ENCODE assay signal across 8 mouse cellular contexts in the genomic region with DNA sequence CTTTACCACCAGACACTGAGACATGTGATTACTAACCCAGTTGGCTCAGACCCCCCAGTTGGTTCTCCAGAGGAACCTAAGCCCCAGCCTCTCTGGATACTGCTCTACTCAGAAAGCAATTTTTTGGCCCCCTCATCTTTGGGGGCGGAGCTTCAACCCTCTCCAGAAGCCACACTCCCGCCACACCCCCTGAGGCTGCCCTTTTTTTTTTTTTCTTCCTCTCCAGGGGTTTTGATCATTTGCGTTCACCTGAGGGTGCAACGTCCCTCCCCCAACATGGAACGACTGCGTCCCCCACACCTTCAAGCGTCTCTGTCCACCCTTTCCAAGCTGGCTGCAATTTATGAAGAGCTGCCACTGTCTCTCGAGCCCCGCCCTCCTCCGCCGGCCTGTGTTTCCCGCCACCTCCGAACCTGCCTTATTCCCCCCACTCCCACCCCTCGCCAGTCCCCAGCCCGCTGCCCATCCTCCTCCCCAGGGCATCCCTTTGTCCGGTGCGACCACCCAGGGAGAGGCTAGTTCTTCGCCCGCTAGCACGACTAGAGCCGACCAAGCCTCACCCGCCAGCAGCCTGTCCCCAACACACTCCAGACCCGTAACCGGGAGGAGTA. TPM values are rescaled to one million over a fixed set of nuclear protein-coding genes. Genes with fewer than 3 reads are reported as not detected.
DNase-seq lines count a peak whose midpoint lies in the region; ATAC-seq lines count a peak whose summit lies in the region.

No protein-coding gene starts in this region.

- H3K4me2 ChIP-seq in embryonic facial prominence, embryonic 13.5 days = peak overlapping the region; percentile 86
- H3K4me2 ChIP-seq in heart, embryonic 15.5 days = peak overlapping the region; percentile 79
- peak overlapping the region; percentile 90 for H3K4me2 ChIP-seq in limb, embryonic 12.5 days
- peak overlapping the region; percentile 97 for H3K4me2 ChIP-seq in midbrain, embryonic 13.5 days (replicated peaks)

- H3K4me3 ChIP-seq in embryonic facial prominence, embryonic 13.5 days = peak overlapping the region; percentile 75
- H3K4me3 ChIP-seq in heart, embryonic 15.5 days = peak overlapping the region; percentile 80
- peak overlapping the region; percentile 86 for H3K4me3 ChIP-seq in limb, embryonic 12.5 days (replicated peaks)
- H3K4me3 ChIP-seq in midbrain, embryonic 13.5 days (replicated peaks) = peak overlapping the region; percentile 80

- ATAC-seq in embryonic facial prominence, embryonic 13.5 days (ENCODE audit: insufficient number of reproducible peaks, insufficient read depth, low FRiP score, low TSS enrichment, low read depth) = peak; percentile 9; the same call in 1 of the 2 replicates
- ATAC-seq in heart, embryonic 15.5 days (replicated peaks; ENCODE audit: insufficient number of reproducible peaks, insufficient read depth, low FRiP score, low read depth) = no peak; the same call in 1 of the 2 replicates
- no peak for ATAC-seq in limb, embryonic 12.5 days (ENCODE audit: insufficient number of reproducible peaks, insufficient read depth, low FRiP score, low TSS enrichment, low read depth)
- ATAC-seq in midbrain, embryonic 13.5 days = no peak

- peak overlapping the region; percentile 91 for H3K9ac ChIP-seq in embryonic facial prominence, embryonic 13.5 days
- peak overlapping the region; percentile 90 for H3K9ac ChIP-seq in heart, embryonic 15.5 days
- peak overlapping the region; percentile 95 for H3K9ac ChIP-seq in limb, embryonic 12.5 days (replicated peaks)
- peak overlapping the region; percentile 92 for H3K9ac ChIP-seq in midbrain, embryonic 13.5 days (replicated peaks)

- peak overlapping the region; percentile 92 for H3K27ac ChIP-seq in embryonic facial prominence, embryonic 13.5 days
- peak overlapping the region; percentile 95 for H3K27ac ChIP-seq in heart, embryonic 15.5 days
- H3K27ac ChIP-seq in limb, embryonic 12.5 days = peak overlapping the region; percentile 97
- H3K27ac ChIP-seq in midbrain, embryonic 13.5 days = peak overlapping the region; percentile 97

- H3K4me1 ChIP-seq in embryonic facial prominence, embryonic 13.5 days = peaks cover 51% of the 10 kb centered on the region
- H3K4me1 ChIP-seq in heart, embryonic 15.5 days (replicated peaks) = peaks cover 56% of the 10 kb centered on the region
- peaks cover 56% of the 10 kb centered on the region for H3K4me1 ChIP-seq in limb, embryonic 12.5 days (replicated peaks)
- peaks cover 63% of the 10 kb centered on the region for H3K4me1 ChIP-seq in midbrain, embryonic 13.5 days (replicated peaks)

- DNase-seq in kidney, adult 18-20 months = peak; percentile 27
- no peak for DNase-seq in kidney, adult 11 months
- peak; percentile 70 to 87 for DNase-seq in adrenal gland, adult (ENCODE audit: inconsistent age in 2 of 2, low spot score in 1 of 2)
- no peak for DNase-seq in left cerebral cortex, adult 9 months (ENCODE audit: low spot score in 2 of 2)

- H3K9me3 ChIP-seq in embryonic facial prominence, embryonic 13.5 days = no peaks in the 10 kb centered on the region
- no peaks in the 10 kb centered on the region for H3K9me3 ChIP-seq in heart, embryonic 15.5 days (replicated peaks)
- H3K9me3 ChIP-seq in limb, embryonic 12.5 days = no peaks in the 10 kb centered on the region
- no peaks in the 10 kb centered on the region for H3K9me3 ChIP-seq in midbrain, embryonic 13.5 days

- WGBS in embryonic facial prominence, embryonic 13.5 days = under 1% methylated on average over 24 of the region's 24 CpGs
- WGBS in heart, embryonic 15.5 days = under 1% methylated on average over 24 of the region's 24 CpGs
- WGBS in limb, embryonic 12.5 days = under 1% methylated on average over 24 of the region's 24 CpGs
- under 1% methylated on average over 24 of the region's 24 CpGs for WGBS in midbrain, embryonic 13.5 days

- peaks cover 44% of the 10 kb centered on the region for H3K36me3 ChIP-seq in embryonic facial prominence, embryonic 13.5 days
- peaks cover 20% of the 10 kb centered on the region for H3K36me3 ChIP-seq in heart, embryonic 15.5 days
- peaks cover 47% of the 10 kb centered on the region for H3K36me3 ChIP-seq in limb, embryonic 12.5 days
- H3K36me3 ChIP-seq in midbrain, embryonic 13.5 days = peaks cover 49% of the 10 kb centered on the region

- no peaks in the 10 kb centered on the region for H3K27me3 ChIP-seq in embryonic facial prominence, embryonic 13.5 days
- no peaks in the 10 kb centered on the region for H3K27me3 ChIP-seq in heart, embryonic 15.5 days
- no peaks in the 10 kb centered on the region for H3K27me3 ChIP-seq in limb, embryonic 12.5 days
- H3K27me3 ChIP-seq in midbrain, embryonic 13.5 days = 0 out of 2 replicates have a peak, but pooled peaks cover 2% of the 10 kb centered on the region

RNA-seq across cellular contexts. Expression of gene Wdr6, which starts 0.5 kb away (rescaled TPM):
- 140 and 147 TPM in 2 replicates for polyA plus RNA-seq in embryonic facial prominence, embryonic 13.5 days (2015; fragmentation: Nextera tagmentation; extraction: Ambion mirVana)
- polyA plus RNA-seq in heart, embryonic 15.5 days (2015; fragmentation: Nextera tagmentation; extraction: Ambion mirVana) = 42.5 and 68.5 TPM in 2 replicates
- polyA plus RNA-seq in limb, embryonic 12.5 days (2016; fragmentation: Nextera tagmentation; extraction: Ambion mirVana) = 237 TPM in 2 replicates
- polyA plus RNA-seq in midbrain, embryonic 13.5 days (2015; fragmentation: Nextera tagmentation; extraction: Ambion mirVana) = 364 and 380 TPM in 2 replicates

RNA-seq across cellular contexts. Expression of gene Dalrd3, which starts 8.4 kb away (rescaled TPM):
- 176 and 185 TPM in 2 replicates for polyA plus RNA-seq in embryonic facial prominence, embryonic 13.5 days (2015; fragmentation: Nextera tagmentation; extraction: Ambion mirVana)
- 66.8 and 103 TPM in 2 replicates for polyA plus RNA-seq in heart, embryonic 15.5 days (2015; fragmentation: Nextera tagmentation; extraction: Ambion mirVana)
- polyA plus RNA-seq in limb, embryonic 12.5 days (2016; fragmentation: Nextera tagmentation; extraction: Ambion mirVana) = 197 and 230 TPM in 2 replicates
- polyA plus RNA-seq in midbrain, embryonic 13.5 days (2015; fragmentation: Nextera tagmentation; extraction: Ambion mirVana) = 321 and 345 TPM in 2 replicates

RNA-seq across cellular contexts. Expression of gene Ndufaf3, which starts 10.8 kb away (rescaled TPM):
- polyA plus RNA-seq in embryonic facial prominence, embryonic 13.5 days (2015; fragmentation: Nextera tagmentation; extraction: Ambion mirVana) = 42.3 and 50.4 TPM in 2 replicates
- polyA plus RNA-seq in heart, embryonic 15.5 days (2015; fragmentation: Nextera tagmentation; extraction: Ambion mirVana) = 52.6 and 55.4 TPM in 2 replicates
- polyA plus RNA-seq in limb, embryonic 12.5 days (2016; fragmentation: Nextera tagmentation; extraction: Ambion mirVana) = 50.6 and 53.8 TPM in 2 replicates
- polyA plus RNA-seq in midbrain, embryonic 13.5 days (2015; fragmentation: Nextera tagmentation; extraction: Ambion mirVana) = 73.7 and 79.2 TPM in 2 replicates

RNA-seq across cellular contexts. Expression of gene Impdh2, which starts 18.0 kb away (rescaled TPM):
- 191 and 227 TPM in 2 replicates for polyA plus RNA-seq in embryonic facial prominence, embryonic 13.5 days (2015; fragmentation: Nextera tagmentation; extraction: Ambion mirVana)
- 81.6 and 97.3 TPM in 2 replicates for polyA plus RNA-seq in heart, embryonic 15.5 days (2015; fragmentation: Nextera tagmentation; extraction: Ambion mirVana)
- polyA plus RNA-seq in limb, embryonic 12.5 days (2016; fragmentation: Nextera tagmentation; extraction: Ambion mirVana) = 201 and 213 TPM in 2 replicates
- 108 and 115 TPM in 2 replicates for polyA plus RNA-seq in midbrain, embryonic 13.5 days (2015; fragmentation: Nextera tagmentation; extraction: Ambion mirVana)

RNA-seq across cellular contexts. Expression of gene P4htm, which starts 19.4 kb away (rescaled TPM):
- 9.6 and 13.3 TPM in 2 replicates for polyA plus RNA-seq in embryonic facial prominence, embryonic 13.5 days (2015; fragmentation: Nextera tagmentation; extraction: Ambion mirVana)
- polyA plus RNA-seq in heart, embryonic 15.5 days (2015; fragmentation: Nextera tagmentation; extraction: Ambion mirVana) = 18.6 and 20.9 TPM in 2 replicates
- 11.6 and 11.7 TPM in 2 replicates for polyA plus RNA-seq in limb, embryonic 12.5 days (2016; fragmentation: Nextera tagmentation; extraction: Ambion mirVana)
- 24.6 and 27.7 TPM in 2 replicates for polyA plus RNA-seq in midbrain, embryonic 13.5 days (2015; fragmentation: Nextera tagmentation; extraction: Ambion mirVana)

Comparison
In these comparisons a context has a peak if more than half of its experiments do, and no peak if none do; other contexts are left out.
1. DNase-seq: peak in kidney, adult 18-20 months (single experiment) and adrenal gland, adult (2 of 2); none in kidney, adult 11 months (single experiment) and left cerebral cortex, adult 9 months (0 of 2).
2. Peak in every context shown above with its lines, with median percentiles within 50 percentile points of each other: H3K27ac ChIP-seq, H3K4me2 ChIP-seq, H3K4me3 ChIP-seq and H3K9ac ChIP-seq.